Mouse (Mus musculus) erythroblast, embryonic 14.5 days (primary cell): ENCODE measurements around the gene Bsn.

Experiments
- GATA1 ChIP-seq: IDR thresholded peaks from 2 replicates; pipeline ENCODE4 v1.6.1; 2012; ENCODE audit warnings: low read length, inconsistent platforms, mixed read lengths
- TAL1 ChIP-seq: IDR thresholded peaks from 3 replicates; pipeline ENCODE4 v1.6.1; 2012; ENCODE audit warnings: low read length, inconsistent platforms, mixed read lengths

DNA sequence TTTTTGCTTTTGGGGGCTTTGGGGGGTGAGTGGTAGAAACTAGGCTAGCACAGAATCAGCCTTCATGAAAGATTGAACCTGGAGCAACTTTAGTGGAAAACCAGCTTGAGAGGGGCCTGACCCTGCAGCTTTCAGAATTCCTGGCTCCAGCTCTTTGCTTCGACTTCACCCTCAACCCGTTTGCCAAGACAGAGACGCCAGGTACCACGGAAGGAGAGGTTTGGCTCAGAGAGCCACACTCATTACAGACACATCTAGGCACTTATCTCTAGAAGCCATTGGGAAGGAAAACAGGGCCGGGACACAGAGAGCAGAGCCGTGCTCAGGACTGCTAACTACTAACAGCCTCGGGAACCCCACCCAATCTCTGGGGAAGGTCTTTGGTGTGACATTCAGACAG lies 32.3 kb downstream of the Bsn start:
- TF ChIP-seq GATA1 (no peak), TAL1 (no peak)
